Mouse (Mus musculus): ENCODE data around the gene Gse1. TPM values are rescaled to one million over a fixed set of nuclear protein-coding genes. Genes with fewer than 3 reads are reported as not detected.
A peak's percentile ranks its signal among the peaks of the same experiment; 100 is the strongest.

Gse1 gene
- polyA plus RNA-seq, 1 experiment from 2014 or later: 6.4 TPM

- H3K4me2 ChIP-seq (replicated peaks; ENCODE audit: low read depth): no peak overlapping the region
- peaks cover 7% of the 10 kb centered on the region for H3K36me3 ChIP-seq (ENCODE audit: control insufficient read depth, insufficient read depth)
- ATAC-seq: no peak
- peaks cover 3% of the 10 kb centered on the region; the same call in 1 of the 2 replicates for H3K4me1 ChIP-seq (replicated peaks; ENCODE audit: control insufficient read depth, insufficient read depth, low read length)
- H3K9ac ChIP-seq (ENCODE audit: low read depth, low read length): no peak overlapping the region
- no peak overlapping the region for H3K27ac ChIP-seq (ENCODE audit: low read depth, low read length)
- no peaks in the 10 kb centered on the region for H3K9me3 ChIP-seq (ENCODE audit: control insufficient read depth)
- no peak for TF ChIP-seq CTCF (IDR thresholded peaks at IDR 0.05; ENCODE audit: low read depth)
- WGBS: 76% methylated on average over 11 of the region's 11 CpGs
- no peaks in the 10 kb centered on the region for H3K27me3 ChIP-seq (replicated peaks; ENCODE audit: control insufficient read depth, insufficient read depth, low read length)
- H3K4me3 ChIP-seq (ENCODE audit: low read depth, low read length): no peak overlapping the region
Observed at GRCm38 (mm10) chr8:120550937-120551676, 322.9 kb downstream of the Gse1 start.

GRCm38 (mm10) chr8:120551677-120551980 lies 323.4 kb downstream of the Gse1 start:
- 82% methylated on average over 3 of the region's 3 CpGs for WGBS
- Histone ChIP-seq H3K27ac (ENCODE audit: low read depth, low read length) (no peak overlapping the region), H3K27me3 (replicated peaks; ENCODE audit: control insufficient read depth, insufficient read depth, low read length) (no peaks in the 10 kb centered on the region), H3K9ac (ENCODE audit: low read depth, low read length) (no peak overlapping the region), H3K4me3 (ENCODE audit: low read depth, low read length) (no peak overlapping the region), H3K36me3 (ENCODE audit: control insufficient read depth, insufficient read depth) (peaks cover 7% of the 10 kb centered on the region), H3K4me2 (replicated peaks; ENCODE audit: low read depth) (no peak overlapping the region), H3K9me3 (ENCODE audit: control insufficient read depth) (no peaks in the 10 kb centered on the region), H3K4me1 (replicated peaks; ENCODE audit: control insufficient read depth, insufficient read depth, low read length) (peaks cover 3% of the 10 kb centered on the region; the same call in 1 of the 2 replicates)
- no peak for TF ChIP-seq CTCF (IDR thresholded peaks at IDR 0.05; ENCODE audit: low read depth)
- ATAC-seq: no peak

- peaks cover 7% of the 10 kb centered on the region for H3K36me3 ChIP-seq (ENCODE audit: control insufficient read depth, insufficient read depth)
- no peak overlapping the region for H3K9ac ChIP-seq (ENCODE audit: low read depth, low read length)
- H3K9me3 ChIP-seq (ENCODE audit: control insufficient read depth): no peaks in the 10 kb centered on the region
- H3K4me3 ChIP-seq (ENCODE audit: low read depth, low read length): no peak overlapping the region
- TF ChIP-seq CTCF (IDR thresholded peaks at IDR 0.05; ENCODE audit: low read depth): no peak
- H3K27ac ChIP-seq (ENCODE audit: low read depth, low read length): no peak overlapping the region
- no peak overlapping the region for H3K4me2 ChIP-seq (replicated peaks; ENCODE audit: low read depth)
- no peak for ATAC-seq
- 88% methylated on average over 11 of the region's 11 CpGs for WGBS
- H3K27me3 ChIP-seq (replicated peaks; ENCODE audit: control insufficient read depth, insufficient read depth, low read length): no peaks in the 10 kb centered on the region
- H3K4me1 ChIP-seq (replicated peaks; ENCODE audit: control insufficient read depth, insufficient read depth, low read length): peaks cover 3% of the 10 kb centered on the region; the same call in 1 of the 2 replicates
Observed at GRCm38 (mm10) chr8:120552509-120552908, 324.3 kb downstream of the Gse1 start.

GRCm38 (mm10) chr8:120553441-120554123 lies 325.3 kb downstream of the Gse1 start:
- ATAC-seq: no peak
- TF ChIP-seq CTCF (IDR thresholded peaks at IDR 0.05; ENCODE audit: low read depth): peak; percentile 24; the same call in 1 of the 2 replicates
- H3K9me3 ChIP-seq (ENCODE audit: control insufficient read depth): no peaks in the 10 kb centered on the region
- peaks cover 14% of the 10 kb centered on the region for H3K36me3 ChIP-seq (ENCODE audit: control insufficient read depth, insufficient read depth)
- no peak overlapping the region for H3K9ac ChIP-seq (ENCODE audit: low read depth, low read length)
- H3K27ac ChIP-seq (ENCODE audit: low read depth, low read length): no peak overlapping the region
- no peak overlapping the region for H3K4me3 ChIP-seq (ENCODE audit: low read depth, low read length)
- no peaks in the 10 kb centered on the region for H3K27me3 ChIP-seq (replicated peaks; ENCODE audit: control insufficient read depth, insufficient read depth, low read length)
- WGBS: 90% methylated on average over 24 of the region's 24 CpGs
- H3K4me1 ChIP-seq (replicated peaks; ENCODE audit: control insufficient read depth, insufficient read depth, low read length): peaks cover 3% of the 10 kb centered on the region; the same call in 1 of the 2 replicates
- H3K4me2 ChIP-seq (replicated peaks; ENCODE audit: low read depth): no peak overlapping the region

GRCm38 (mm10) chr8:120554466-120555039 lies 326.3 kb downstream of the Gse1 start:
- H3K4me3 ChIP-seq (ENCODE audit: low read depth, low read length): no peak overlapping the region
- H3K27me3 ChIP-seq (replicated peaks; ENCODE audit: control insufficient read depth, insufficient read depth, low read length): no peaks in the 10 kb centered on the region
- H3K4me2 ChIP-seq (replicated peaks; ENCODE audit: low read depth): no peak overlapping the region
- no peaks in the 10 kb centered on the region for H3K9me3 ChIP-seq (ENCODE audit: control insufficient read depth)
- H3K27ac ChIP-seq (ENCODE audit: low read depth, low read length): no peak overlapping the region
- ATAC-seq: no peak
- 89% methylated on average over 18 of the region's 18 CpGs for WGBS
- no peak for TF ChIP-seq CTCF (IDR thresholded peaks at IDR 0.05; ENCODE audit: low read depth)
- peaks cover 21% of the 10 kb centered on the region for H3K36me3 ChIP-seq (ENCODE audit: control insufficient read depth, insufficient read depth)
- H3K9ac ChIP-seq (ENCODE audit: low read depth, low read length): no peak overlapping the region
- 0 out of 2 replicates have a peak, but pooled peaks cover 3% of the 10 kb centered on the region for H3K4me1 ChIP-seq (replicated peaks; ENCODE audit: control insufficient read depth, insufficient read depth, low read length)

GRCm38 (mm10) chr8:120556198-120556892 lies 328.1 kb downstream of the Gse1 start:
- ATAC-seq: no peak
- Histone ChIP-seq H3K27ac (ENCODE audit: low read depth, low read length) (no peak overlapping the region), H3K36me3 (ENCODE audit: control insufficient read depth, insufficient read depth) (peaks cover 29% of the 10 kb centered on the region), H3K27me3 (replicated peaks; ENCODE audit: control insufficient read depth, insufficient read depth, low read length) (no peaks in the 10 kb centered on the region), H3K9me3 (ENCODE audit: control insufficient read depth) (no peaks in the 10 kb centered on the region), H3K4me2 (replicated peaks; ENCODE audit: low read depth) (no peak overlapping the region), H3K9ac (ENCODE audit: low read depth, low read length) (0 out of 2 replicates have a peak overlapping the region, but pooled peaks have one; percentile 7), H3K4me1 (replicated peaks; ENCODE audit: control insufficient read depth, insufficient read depth, low read length) (0 out of 2 replicates have a peak, but pooled peaks cover 3% of the 10 kb centered on the region), H3K4me3 (ENCODE audit: low read depth, low read length) (no peak overlapping the region)
- WGBS: 60% methylated on average over 20 of the region's 20 CpGs
- TF ChIP-seq CTCF (IDR thresholded peaks at IDR 0.05; ENCODE audit: low read depth): no peak
